Mouse (Mus musculus): ENCODE results near the gene Fez2. TPM values are rescaled to one million over a fixed set of nuclear protein-coding genes. Genes with fewer than 3 reads are reported as not detected.

The Fez2 gene
- 10 to 100 TPM; 18.2 to 21.6 TPM for total RNA-seq (2023)

GRCm38 (mm10) chr17:78417381-78418281 lies at the start of gene Fez2:
Fez2 (minus strand) TSS chr17:78418152.

Other genes with a start within 250 kb of the Fez2 start
- gene Crim1, start 217.9 kb downstream of the Fez2 start, total RNA-seq (2023): 10 to 100 TPM; 16.9 to 21.7 TPM
- not detected for gene Vit, start 89.9 kb upstream of the Fez2 start, total RNA-seq (2023)

Measured in B cell, adult 67 days (primary cell).